Mouse (Mus musculus) liver, adult 2 months (tissue): Measurements from ENCODE around the gene Cnst. TPM values are rescaled to one million over a fixed set of nuclear protein-coding genes. Genes with fewer than 3 reads are reported as not detected.

Experiments used
- DNase-seq: peaks from one replicate; pipeline ENCODE4 v3.0.0-alpha.2; 2011; ENCODE audit warnings: low read depth, low spot score; ENCODE audit errors: extremely low read depth
- H3K27ac ChIP-seq: fragments of 200-500 bp; replicated peaks from 2 replicates; pipeline ENCODE4 v1.5.1; 2012; ENCODE audit warnings: low read depth, mild to moderate bottlenecking, control low read depth, inconsistent platforms, low read length; ENCODE audit not compliant: insufficient read depth
- H3K27me3 ChIP-seq: fragments of 200-500 bp; 2 replicates; pipeline ENCODE4 v1.6.1; 2012; ENCODE audit warnings: mild to moderate bottlenecking, moderate library complexity, low read length, inconsistent platforms; ENCODE audit not compliant: control insufficient read depth, insufficient read depth
- H3K36me3 ChIP-seq: fragments of 200-500 bp; 2 replicates; pipeline ENCODE4 v1.6.1; 2012; ENCODE audit warnings: low read length, inconsistent platforms; ENCODE audit not compliant: control insufficient read depth, insufficient read depth
- H3K4me1 ChIP-seq: fragments of 200-500 bp; 2 replicates; pipeline ENCODE4 v1.6.1; 2011; ENCODE audit warnings: low read length; ENCODE audit not compliant: control insufficient read depth, insufficient read depth
- H3K4me3 ChIP-seq: fragments of 200-500 bp; 2 replicates; pipeline ENCODE4 v1.5.1; 2011; ENCODE audit warnings: low read depth, mild to moderate bottlenecking, control low read depth, low read length, moderate library complexity; ENCODE audit not compliant: insufficient read depth
- H3K79me2 ChIP-seq: fragments of 200-500 bp; 2 replicates; pipeline ENCODE4 v1.6.1; 2012; ENCODE audit warnings: inconsistent platforms, mild to moderate bottlenecking, low read length, moderate library complexity; ENCODE audit not compliant: control insufficient read depth, insufficient read depth
- H3K9ac ChIP-seq: fragments of 200-500 bp; 2 replicates; pipeline ENCODE4 v1.6.1; 2012; ENCODE audit warnings: low read depth, mild to moderate bottlenecking, control low read depth, inconsistent platforms, low read length
- CTCF ChIP-seq: fragments of 200-500 bp; IDR thresholded peaks from 2 replicates; pipeline ENCODE4 v1.5.1; 2011; ENCODE audit warnings: low read depth, low read length, control low read depth
- POLR2A ChIP-seq: fragments of 200-500 bp; IDR thresholded peaks from 2 replicates; pipeline ENCODE4 v1.6.1; 2011; ENCODE audit warnings: low read length, control low read depth; ENCODE audit not compliant: insufficient read depth; ENCODE audit errors: extremely low read depth
- WGBS: fragments of 180-500 bp; shearing (Covaris S2); methylation state at CpG from one replicate; pipeline ENCODE4 v1.1.7; 2018; 5-methylcytosine and 5-hydroxymethylcytosine counted together
- polyA plus RNA-seq: library from polyadenylated mRNA; depleted of rRNA; stranded (reverse); fragments of >200 nt; gene quantifications from 2 replicates; pipeline ENCODE4 v1.2.3, GENCODE M21; 2012
- total RNA-seq: library from RNA; depleted of rRNA; stranded (reverse); fragments of >200 nt; gene quantifications from 2 replicates; pipeline ENCODE4 v1.2.3, GENCODE M21; 2014

Gene Cnst
- total and polyA plus RNA-seq, 2 experiments, result 3.9 to 14.9 TPM

- no peak overlapping the region for H3K4me3 ChIP-seq
Observed at GRCm38 (mm10) chr1:179591639-179592038, 45.5 kb downstream of the Cnst start.

GRCm38 (mm10) chr1:179592143-179592542 is 46.0 kb downstream of the Cnst start:
- H3K4me3 ChIP-seq, result no peak overlapping the region
- 97% methylated on average over 2 of the region's 2 CpGs for WGBS
- H3K9ac ChIP-seq, result no peak overlapping the region
- peaks cover 4% of the 10 kb centered on the region for H3K4me1 ChIP-seq
- H3K36me3 ChIP-seq, result no peaks in the 10 kb centered on the region
- H3K27me3 ChIP-seq, result no peaks in the 10 kb centered on the region
- DNase-seq, result no peak
- TF ChIP-seq POLR2A, result no peak
- TF ChIP-seq CTCF, result no peak
- no peaks in the 10 kb centered on the region; the same call in 1 of the 2 replicates for H3K79me2 ChIP-seq
- H3K27ac ChIP-seq, result no peak overlapping the region

More at GRCm38 (mm10) chr1:179591639-179592038, 45.5 kb downstream of the Cnst start:
- 87% methylated on average over 12 of the region's 12 CpGs for WGBS
- peaks cover 6% of the 10 kb centered on the region for H3K4me1 ChIP-seq
- no peaks in the 10 kb centered on the region; the same call in 1 of the 2 replicates for H3K79me2 ChIP-seq
- no peak for DNase-seq
- TF ChIP-seq CTCF, result no peak
- TF ChIP-seq POLR2A, result no peak
- no peak overlapping the region for H3K27ac ChIP-seq
- no peak overlapping the region for H3K9ac ChIP-seq
- no peaks in the 10 kb centered on the region for H3K27me3 ChIP-seq
- no peaks in the 10 kb centered on the region for H3K36me3 ChIP-seq

- DNase-seq, result peak; percentile 75
- Histone ChIP-seq H3K27ac (no peak overlapping the region), H3K27me3 (no peaks in the 10 kb centered on the region), H3K4me3 (no peak overlapping the region), H3K36me3 (no peaks in the 10 kb centered on the region), H3K4me1 (peaks cover 4% of the 10 kb centered on the region), H3K9ac (no peak overlapping the region), H3K79me2 (no peaks in the 10 kb centered on the region; the same call in 1 of the 2 replicates)
- 59% methylated on average over 7 of the region's 7 CpGs for WGBS
- peak; percentile 76 for TF ChIP-seq CTCF
- TF ChIP-seq POLR2A, result no peak
Observed at GRCm38 (mm10) chr1:179592972-179593371, 46.8 kb downstream of the Cnst start.

- no peak for DNase-seq
- Histone ChIP-seq H3K4me3 (no peak overlapping the region), H3K79me2 (no peaks in the 10 kb centered on the region), H3K27me3 (no peaks in the 10 kb centered on the region), H3K36me3 (no peaks in the 10 kb centered on the region), H3K27ac (no peak overlapping the region), H3K4me1 (no peaks in the 10 kb centered on the region), H3K9ac (no peak overlapping the region)
- 89% methylated on average over 6 of the region's 6 CpGs for WGBS
- no peak for TF ChIP-seq POLR2A
Observed at GRCm38 (mm10) chr1:179598386-179598785, 52.2 kb downstream of the Cnst start.

- Histone ChIP-seq H3K27me3 (no peaks in the 10 kb centered on the region), H3K4me1 (peaks cover 7% of the 10 kb centered on the region), H3K4me3 (no peak overlapping the region), H3K79me2 (no peaks in the 10 kb centered on the region), H3K9ac (no peak overlapping the region), H3K27ac (no peak overlapping the region), H3K36me3 (peaks cover 2% of the 10 kb centered on the region; the same call in 1 of the 2 replicates)
- 76% methylated on average over 3 of the region's 3 CpGs for WGBS
- DNase-seq, result no peak
- TF ChIP-seq POLR2A, result no peak
- TF ChIP-seq CTCF, result no peak
Observed at GRCm38 (mm10) chr1:179604526-179604925, 58.4 kb downstream of the Cnst start.

GRCm38 (mm10) chr1:179606004-179606723 is 60.0 kb downstream of the Cnst start:
- no peak for DNase-seq
- Histone ChIP-seq H3K4me3 (no peak overlapping the region), H3K9ac (no peak overlapping the region), H3K79me2 (no peaks in the 10 kb centered on the region), H3K36me3 (peaks cover 2% of the 10 kb centered on the region; the same call in 1 of the 2 replicates), H3K27ac (no peak overlapping the region), H3K4me1 (peaks cover 7% of the 10 kb centered on the region), H3K27me3 (no peaks in the 10 kb centered on the region)
- TF ChIP-seq CTCF (no peak), POLR2A (no peak)
- 93% methylated on average over 9 of the region's 9 CpGs for WGBS
